Mouse (Mus musculus) layer of hippocampus, adult 18-20 months (tissue): ENCODE measurements around the gene Suz12. TPM values are rescaled to one million over a fixed set of nuclear protein-coding genes. Genes with fewer than 3 reads are reported as not detected.
"Not testable (repeated sequence)": the region's sequence is repeated elsewhere in the genome, so short reads cannot be mapped to it uniquely, and the experiment has no call there.

Experiments
- DNase-seq, 2 experiments: peaks; one replicate each; pipeline ENCODE4 v3.0.0; 2022; ENCODE audit warnings: low spot score in 2 of 2
- long read RNA-seq: library from polyadenylated mRNA; stranded (forward); transcript quantifications from one replicate; pipeline ENCODE4 v2.0.0, GENCODE M21; 2021
- total RNA-seq, 2 experiments: library from RNA; stranded (reverse); gene quantifications; 2 replicates each; pipeline ENCODE4 v1.2.3; 2021

Gene Suz12
- 10 to 100 TPM; 36.9 to 37.0 TPM for total RNA-seq
- long read RNA-seq, full-length matches to known transcripts, result 25 of 27 reads
- long read RNA-seq, partial matches to known transcripts, result 0 of 27 reads
- long read RNA-seq, other reads (novel, unspliced or antisense), result 2 of 27 reads

DNA sequence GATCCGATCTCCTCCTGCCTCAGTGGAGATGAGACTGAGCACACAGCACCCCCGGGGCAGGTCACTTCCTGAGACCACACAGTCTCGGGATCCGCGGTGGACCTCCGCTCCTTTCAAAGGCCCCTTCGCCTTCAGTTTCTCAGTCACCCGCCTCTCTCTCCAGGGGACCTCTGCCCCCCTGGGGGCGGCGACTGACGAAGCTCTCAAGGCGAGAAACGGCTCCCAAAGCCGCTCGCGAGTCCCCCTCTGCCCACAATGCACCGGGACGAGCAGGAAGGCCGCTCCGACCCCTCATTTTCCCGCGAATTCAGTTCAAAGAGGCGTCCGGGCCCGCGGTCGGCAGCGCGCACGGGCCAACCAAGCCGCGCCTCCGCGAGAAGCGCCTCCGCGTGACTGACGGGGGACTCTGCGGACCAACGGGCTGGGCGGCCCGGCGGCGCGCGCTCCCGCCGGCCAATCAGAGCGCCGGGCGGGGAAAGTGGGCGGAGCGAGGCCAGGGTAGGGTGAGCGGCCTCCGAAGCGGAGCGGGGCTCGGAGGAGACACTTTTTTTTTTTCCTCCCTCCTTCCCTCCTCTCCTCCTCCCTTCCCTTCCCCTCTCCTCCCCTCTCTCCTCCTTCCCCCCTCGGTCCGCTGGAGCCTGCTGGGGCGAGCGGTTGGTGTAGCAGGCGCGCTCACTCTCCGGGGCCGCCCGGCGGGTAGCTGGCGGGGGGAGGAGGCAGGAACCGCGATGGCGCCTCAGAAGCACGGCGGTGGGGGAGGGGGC is at the start of gene Suz12:
TSS of gene Suz12 (plus strand) at position 515 of the 764 bp plus-strand sequence.
- peak; percentile 93 to 94 for DNase-seq

DNA sequence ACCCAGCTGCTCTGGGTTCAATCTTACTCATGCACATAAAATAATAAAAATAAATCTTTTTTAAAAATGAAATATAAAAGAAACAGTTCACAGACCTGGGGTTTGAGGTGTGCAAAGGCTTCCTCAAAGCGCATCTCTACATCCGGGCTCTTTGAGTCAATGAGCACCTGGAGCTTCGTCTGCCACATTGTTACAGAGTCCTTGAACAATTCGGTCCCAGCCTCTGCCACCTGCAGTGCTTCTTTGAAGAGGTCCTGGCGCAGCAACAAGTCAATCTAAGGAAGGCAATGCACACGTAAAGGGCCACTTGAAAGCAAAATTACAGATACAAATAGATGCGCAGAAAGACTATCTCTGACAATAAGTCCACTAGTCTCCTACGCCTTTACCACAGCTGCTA is 49.8 kb upstream of the Suz12 start:
- no peak for DNase-seq

DNA sequence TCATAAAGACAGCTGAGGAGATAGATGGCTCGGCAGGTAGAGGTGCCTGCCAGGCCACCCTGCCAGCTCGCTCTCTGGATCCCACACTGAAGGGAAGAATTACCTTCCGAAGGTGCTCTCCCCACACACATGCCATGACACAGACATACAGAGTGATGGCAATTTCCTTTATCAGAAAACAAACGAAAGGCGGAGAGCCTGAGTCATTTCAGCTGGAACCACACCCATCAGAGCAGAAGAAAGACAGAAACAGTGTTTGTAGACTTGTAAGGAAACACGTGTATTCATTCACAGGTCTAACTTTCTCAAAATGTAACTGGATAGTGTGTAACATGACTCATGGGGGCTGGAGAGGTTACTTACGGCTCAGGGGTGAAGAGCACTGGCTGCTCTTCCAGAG is 49.3 kb upstream of the Suz12 start:
- no peak for DNase-seq

DNA sequence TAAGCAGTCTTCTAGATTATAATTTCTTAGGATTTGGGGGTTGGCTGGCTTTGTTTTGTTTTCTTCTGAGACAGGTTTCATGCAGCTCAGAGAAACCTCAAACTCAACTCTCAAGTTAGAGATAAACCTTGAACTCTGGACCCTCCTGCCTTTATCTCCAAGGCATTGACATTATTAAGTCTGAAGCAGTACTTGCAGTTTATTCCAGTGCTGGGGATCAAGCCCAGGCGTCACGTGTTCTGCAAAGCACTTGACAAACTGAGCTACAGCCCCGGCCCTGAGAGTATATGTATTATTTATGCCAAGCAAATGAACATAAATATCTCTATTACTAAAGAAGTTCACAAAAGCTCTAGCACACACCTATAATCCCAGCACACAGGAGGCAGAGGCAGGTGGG is 45.6 kb upstream of the Suz12 start:
- DNase-seq, result no peak

DNA sequence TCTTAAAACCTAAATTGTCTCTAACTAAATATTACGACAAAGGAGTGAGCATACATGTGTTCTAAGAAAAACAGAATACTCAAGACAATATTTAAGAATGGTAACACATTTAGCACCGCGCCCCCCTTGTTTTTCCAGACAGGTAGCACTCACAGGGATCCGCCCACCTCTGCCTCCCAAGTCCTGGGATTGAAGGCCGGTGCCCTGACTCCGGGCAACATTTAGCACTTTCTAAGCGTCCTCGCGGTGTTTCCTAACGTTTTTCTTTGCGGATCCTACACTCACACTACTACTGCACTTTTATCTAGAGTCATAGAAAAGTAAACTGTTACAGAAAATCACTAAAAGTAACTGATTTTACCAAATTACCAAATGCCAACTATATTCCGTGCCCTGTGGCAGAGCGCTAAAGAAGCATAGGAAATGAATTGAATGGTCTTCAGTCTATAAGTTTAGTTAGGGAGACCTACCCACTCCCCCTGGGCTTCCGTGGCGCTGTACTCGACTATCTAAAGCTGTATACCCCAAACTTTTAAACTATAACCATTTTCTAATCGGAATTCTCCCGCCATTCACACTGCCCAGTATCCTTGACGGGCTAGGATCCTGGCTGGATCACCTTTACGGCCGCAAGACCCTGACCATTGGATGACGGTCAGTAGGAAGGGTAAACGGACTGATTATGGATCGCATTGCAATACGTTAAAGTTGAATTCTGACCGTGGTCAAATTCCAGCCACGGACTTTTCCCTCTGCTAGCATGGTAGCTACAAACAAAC is 31.4 kb upstream of the Suz12 start:
- DNase-seq, result no peak

DNA sequence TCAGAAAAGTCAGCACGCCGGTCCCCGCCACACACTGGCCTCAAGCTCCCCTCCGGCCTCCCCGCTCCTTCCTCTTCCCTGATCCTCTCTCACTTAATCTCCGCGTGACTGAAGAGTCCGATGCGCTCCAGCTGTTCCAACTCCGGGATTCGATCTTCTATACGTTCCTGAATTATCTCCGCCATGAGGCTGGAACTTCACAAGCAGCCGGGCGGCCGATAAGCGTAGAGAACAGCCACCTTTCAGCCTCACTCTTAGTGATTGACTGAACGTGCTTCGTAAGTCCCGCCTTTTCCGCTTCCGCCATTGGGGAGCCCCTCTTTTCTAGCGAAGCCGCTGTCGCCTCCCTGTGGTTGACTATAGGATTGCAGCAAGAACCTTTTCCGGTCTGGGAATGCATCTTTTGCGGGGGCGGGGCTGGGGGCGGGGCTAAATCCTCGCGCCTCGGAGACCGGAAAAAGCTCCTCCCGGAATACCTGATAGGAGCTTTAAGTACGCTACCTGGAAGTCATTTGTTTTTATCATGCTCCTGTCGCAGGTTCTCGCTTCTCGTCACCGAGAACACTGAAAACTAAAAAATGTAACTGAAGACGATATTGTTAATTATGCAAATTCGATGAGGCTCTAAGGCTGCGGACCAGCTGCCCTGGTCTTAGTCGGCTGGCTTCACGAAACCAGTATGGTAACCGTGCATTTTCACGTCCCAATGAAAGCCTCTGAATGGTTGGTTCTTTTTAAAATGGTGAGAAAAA is 30.6 kb upstream of the Suz12 start, which contains the start of gene Utp6:
TSS of gene Utp6 (minus strand) at position 266 of the 752 bp plus-strand sequence.
- peak; percentile 95 to 99 for DNase-seq

DNA sequence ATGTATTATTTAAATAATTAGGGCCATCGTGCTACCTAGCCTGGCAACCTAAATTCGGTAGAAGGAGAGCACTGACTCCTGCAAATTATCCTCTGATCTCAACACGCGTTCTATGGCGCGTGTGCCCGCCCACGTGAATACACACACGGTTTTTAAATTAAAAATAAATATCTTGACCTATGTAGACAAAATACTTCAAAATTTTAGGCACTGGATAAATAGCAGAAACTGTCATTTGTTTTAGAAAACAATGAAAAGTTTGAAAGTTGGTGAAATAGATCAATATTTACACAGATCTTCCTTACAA is 30.1 kb upstream of the Suz12 start:
- DNase-seq, result no peak

DNA sequence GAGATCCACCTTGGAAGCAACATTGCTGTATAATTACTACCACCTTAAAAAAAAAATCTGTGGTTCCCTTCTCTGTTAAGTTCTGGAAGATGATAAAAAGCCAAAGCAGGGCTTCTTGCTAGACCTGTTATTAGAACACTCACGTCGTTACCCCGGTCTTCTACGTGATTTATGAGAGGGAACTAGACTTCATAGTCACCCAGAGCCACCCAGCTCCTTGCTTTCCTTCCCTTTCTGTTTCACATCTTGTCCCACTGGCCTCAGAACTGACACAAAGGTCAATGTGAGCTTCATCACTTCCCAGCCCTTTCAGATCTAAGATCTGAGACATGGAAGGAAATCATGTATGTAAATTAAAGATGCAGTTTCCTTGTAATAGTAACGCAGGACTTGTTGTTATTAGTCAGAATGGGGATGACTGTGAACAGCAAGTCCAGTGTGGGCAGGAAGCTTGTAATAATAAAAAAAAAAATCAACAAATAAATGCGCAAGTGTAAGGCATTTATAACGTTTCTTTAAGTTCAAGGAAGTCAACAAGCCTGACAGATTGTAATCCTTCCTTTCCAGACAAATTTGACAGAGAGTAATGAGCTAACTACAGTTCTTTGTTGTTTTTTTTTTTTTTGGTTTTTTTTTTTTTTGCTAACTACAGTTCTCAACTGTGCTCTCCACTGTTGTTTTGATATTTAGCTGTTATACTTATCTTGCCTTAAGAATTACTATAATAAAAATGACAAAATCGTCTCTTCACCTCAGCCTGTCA is 29.5 kb upstream of the Suz12 start:
- no peak for DNase-seq

DNA sequence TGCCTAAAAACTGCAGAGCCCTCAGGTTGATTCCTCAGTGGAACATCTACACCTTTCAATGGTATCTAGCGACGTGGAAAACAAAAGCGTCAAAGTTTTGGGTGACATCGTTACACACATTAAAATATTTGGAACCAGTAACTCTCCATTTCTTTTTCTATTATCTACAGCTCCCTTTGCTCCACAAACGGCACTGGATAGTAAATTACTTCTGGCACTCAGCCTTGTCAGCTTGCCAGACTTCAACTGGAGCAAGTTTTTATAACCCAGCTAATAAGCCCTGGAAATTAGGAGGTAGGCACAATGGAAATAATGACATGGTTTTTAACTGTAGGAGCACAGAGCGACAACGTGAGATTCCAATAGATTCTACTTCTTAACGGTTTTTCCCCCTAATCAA is 27.0 kb upstream of the Suz12 start:
- peak; percentile 10 to 60 for DNase-seq

DNA sequence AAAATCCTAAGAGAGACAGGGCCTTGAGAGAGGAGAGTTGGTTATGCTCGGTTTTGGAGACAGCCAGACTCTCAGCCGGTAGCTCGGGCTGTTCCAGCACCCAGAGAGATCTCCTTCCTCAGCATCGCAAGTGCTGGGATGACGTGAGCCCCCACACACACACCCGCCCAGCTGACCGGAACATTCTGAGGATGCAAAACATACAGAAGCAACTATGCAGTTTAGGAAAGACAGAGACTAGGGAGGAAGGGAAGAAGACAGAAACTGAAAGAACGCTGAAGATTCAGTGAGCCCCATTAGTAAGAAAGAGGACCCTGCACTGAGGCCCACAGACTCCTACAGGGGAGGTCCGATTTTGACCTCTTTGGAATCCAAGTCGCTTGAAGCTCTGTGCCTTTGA is 25.2 kb upstream of the Suz12 start:
- DNase-seq, result no peak

DNA sequence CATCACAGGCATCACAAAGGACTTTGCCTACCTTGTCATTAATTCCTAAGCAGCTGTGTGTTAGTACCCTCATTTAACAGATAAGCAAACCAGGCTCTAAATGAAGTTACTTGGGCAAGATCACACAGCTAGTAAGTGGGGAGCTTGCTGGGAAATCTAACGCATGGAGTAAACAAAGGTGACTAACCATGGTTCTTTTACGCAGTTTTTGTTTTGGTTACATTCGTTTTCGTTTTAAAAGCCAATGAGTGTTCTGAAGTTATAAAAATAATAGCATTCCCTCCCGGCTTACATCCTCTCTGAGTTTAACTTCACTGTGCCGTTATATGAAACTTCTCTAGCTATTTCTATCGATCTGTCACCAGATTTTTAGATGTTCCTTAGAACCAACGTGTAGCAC is 19.8 kb upstream of the Suz12 start:
- DNase-seq, result no peak

DNA sequence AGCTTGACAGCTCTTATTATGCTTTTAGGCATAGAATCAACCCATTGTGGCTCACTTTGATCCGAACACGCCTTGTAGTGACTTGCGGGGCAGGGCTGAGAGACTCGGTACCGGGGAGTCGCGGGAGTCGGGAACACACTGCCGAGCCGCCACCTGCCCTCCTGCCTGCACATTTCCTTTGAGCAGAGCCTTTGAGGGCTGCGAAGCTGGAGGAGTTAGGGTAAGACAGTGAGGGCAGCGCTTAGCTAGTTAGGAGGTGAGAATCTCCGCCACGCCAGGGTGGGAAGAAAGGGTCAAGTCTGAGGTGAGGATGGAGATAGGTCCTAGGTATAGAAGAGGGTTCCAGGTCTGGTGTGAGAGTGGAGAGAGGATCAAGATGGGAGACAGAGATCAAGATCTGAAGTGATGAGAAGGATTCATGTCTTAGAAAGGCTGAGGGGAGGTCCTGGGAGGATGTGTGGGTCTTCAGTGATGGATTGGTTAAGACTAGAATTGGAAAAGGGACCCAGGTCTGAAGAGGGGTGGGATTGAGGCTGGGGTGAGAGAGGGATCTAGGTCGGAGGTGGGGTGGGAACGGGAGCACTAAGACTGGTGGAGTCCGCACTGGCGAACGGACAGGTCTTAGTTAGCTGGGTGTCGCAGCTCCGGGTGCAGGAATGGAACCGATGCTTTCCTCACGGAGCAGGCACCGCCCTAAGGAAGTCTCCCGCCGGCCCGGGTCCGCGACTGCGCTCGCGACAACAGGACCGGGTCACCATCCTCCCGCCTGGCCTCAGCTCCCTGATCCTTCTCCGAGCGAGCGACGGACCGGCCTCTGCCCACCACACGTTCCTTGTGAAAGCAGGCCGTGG is 19.1 kb upstream of the Suz12 start:
- DNase-seq, result no peak

DNA sequence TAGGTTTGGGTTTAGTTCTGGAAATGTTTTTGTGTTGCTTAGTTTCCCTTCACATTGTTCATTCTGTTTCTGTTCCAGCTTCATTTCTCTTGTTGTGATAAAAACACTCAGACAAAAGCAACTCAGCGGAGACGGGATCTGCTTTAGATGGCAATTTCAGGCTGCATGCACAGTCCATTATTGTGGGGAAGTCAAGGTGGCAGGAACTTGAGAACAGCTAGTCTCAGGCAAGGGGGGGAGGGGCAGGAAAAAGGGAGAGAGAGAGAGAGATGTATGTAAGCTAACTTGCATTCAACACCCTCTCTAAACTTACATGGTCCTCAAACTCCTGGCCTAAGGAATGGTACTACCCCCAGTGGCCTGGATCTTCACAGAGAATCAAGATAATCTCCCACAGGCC is 17.5 kb upstream of the Suz12 start:
- no peak for DNase-seq

DNA sequence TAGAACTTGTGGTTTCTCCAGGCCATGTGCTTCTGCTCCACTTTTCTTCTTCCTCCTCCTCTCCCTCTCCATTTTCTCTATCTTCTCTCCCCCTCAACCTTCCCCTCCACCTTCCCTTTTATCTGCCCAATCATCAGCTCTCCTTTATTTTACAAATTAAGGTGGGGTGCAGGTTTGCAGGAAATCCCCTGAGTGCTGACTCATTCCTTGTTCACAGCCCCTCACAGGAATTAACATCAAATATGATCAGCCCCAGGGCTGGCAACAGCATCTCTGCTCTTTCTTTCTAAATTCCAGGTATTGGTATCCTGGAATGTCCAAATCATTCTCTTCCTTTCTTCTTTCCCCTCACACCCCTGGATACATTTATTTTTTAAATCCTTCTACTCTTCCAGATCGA is 16.7 kb upstream of the Suz12 start:
- DNase-seq, result no peak

DNA sequence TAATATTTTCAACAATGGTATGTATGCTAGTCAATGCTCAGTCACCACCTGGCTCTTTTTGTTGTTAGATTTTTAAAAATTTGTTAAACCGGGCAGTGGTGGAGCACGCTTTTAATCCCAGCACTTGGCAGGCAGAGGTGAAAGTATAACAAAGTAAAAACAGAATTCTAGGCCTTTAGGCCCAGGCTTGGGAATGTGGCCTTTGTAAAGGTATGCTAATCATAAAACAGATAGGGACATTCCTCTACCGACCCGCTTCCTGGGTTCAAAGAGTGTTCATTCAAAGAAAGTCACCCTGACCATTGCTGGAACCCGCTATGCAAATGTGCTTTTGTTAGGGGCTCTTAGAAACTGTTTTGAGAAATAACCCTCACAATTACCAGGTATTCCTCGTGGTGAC is 16.3 kb upstream of the Suz12 start:
- DNase-seq, result not testable (repeated sequence)

DNA sequence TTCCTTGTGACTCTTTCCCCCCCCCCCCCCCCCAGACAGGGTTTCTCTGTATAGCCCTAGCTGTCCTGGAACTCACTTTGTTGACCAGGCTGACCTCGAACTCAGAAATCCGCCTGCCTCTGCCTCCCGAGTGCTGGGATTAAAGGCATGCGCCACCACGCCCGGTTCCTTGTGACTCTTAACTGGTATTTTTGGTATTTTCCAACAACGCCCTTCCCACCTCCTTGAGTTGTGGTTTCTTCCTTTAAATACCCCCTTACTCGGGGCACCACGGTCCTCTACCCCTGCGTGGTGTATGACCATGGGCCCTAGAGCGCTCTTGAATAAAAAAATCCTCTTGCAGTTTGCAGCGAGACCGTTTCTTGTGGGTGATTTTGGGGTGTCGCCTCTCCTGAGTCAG is 15.8 kb upstream of the Suz12 start:
- not testable (repeated sequence) for DNase-seq

DNA sequence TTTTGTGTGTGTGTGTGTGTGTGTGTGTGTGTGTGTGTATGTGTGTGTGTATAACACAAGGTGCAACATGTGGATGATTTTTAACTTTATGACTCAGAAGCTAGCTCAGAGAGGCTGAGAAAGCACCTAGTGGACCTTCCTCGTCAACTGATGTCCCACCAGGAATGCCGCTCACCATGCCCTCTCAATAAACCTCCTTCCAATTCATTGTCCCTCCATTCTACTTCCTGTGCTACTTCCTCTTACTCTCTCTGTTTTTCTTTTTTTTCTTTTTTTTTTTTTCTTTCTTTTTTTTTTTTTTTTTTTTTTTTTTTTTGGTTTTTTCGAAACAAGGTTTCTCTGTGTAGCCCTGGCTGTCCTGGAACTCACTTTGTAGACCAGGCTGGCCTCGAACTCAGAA is 15.2 kb upstream of the Suz12 start:
- not testable (repeated sequence) for DNase-seq

DNA sequence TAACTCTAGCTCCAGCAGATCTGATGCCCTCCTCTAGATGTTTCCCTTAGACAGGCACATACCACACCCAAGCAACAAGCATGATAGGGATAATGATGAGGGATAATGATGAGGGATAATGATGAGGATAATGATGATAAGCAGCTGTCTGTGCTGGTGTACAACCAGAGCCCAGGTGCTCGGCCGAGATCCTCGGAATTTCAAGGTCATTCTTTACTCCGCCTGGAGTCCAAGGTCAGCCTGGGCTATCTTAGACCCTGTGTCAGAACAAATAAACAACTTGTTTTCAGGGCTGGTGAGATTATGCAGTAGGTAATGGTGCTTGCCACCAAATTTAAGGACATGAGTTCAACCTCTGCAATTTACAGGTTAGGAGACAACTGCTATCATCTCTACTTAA is 6.0 kb upstream of the Suz12 start:
- DNase-seq, result no peak

DNA sequence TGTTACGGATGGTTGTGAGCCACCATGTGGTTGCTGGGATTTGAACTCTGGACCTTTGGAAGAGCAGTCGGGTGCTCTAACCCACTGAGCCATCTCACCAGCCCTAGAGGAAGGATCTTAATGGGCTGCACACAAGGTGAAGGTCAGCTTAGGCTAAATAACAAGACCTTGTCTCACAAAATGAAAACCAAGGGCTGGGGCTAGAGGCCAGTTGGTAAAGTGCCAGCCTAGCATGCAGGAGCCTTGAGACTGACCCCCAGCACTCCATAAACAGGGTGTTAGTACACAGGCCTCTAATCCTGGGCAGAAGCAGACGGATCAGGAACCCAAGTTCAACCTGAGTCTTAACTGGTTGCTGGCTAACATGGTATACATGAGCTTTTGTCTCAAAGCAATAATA is 5.0 kb upstream of the Suz12 start:
- no peak for DNase-seq

DNA sequence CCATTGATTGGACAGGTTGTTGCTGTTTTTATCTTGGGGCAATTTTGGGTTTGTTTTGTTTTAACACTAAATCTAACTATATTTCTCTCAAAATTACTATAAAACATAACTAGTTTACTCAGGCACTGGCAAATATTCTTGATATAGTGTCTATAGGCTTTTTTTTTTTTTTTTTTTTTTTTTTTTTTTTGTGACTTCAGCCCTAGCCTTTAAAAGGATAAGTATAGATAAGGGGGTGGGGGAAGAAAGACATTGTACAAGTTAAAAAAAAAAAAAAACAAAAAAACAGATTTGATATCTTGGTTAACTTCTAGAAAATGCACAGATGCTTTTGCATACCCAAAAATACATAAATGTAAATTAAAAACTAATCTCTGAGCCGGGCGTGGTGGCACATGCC is 2.8 kb upstream of the Suz12 start:
- DNase-seq, result no peak
